Mouse (Mus musculus) pancreas, adult 10 weeks (tissue): ENCODE data around the gene Gm11564. TPM values are rescaled to one million over a fixed set of nuclear protein-coding genes. Genes with fewer than 3 reads are reported as not detected.

Experiments used
- polyA plus RNA-seq: library from polyadenylated mRNA; stranded (reverse); fragments of 350-450 nt; fragmentation: Illumina TruSeq; extraction: RNeasy Lipid Tissue Mini Kit (QIAGEN cat#74804); gene quantifications from one replicate; pipeline ENCODE4 v1.2.3, GENCODE M21; 2015; ENCODE audit warnings: low read depth, low replicate concordance; ENCODE audit not compliant: insufficient read depth

Gene Gm11564
- not detected for polyA plus RNA-seq

GRCm38 (mm10) chr11:99815566-99815965 lies at the start of gene Gm11564:
Gene Gm11564, minus strand, starts transcription at chr11:99815666.

GRCm38 (mm10) chr11:99864176-99864575 lies 48.7 kb upstream of the Gm11564 start, which contains the start of gene Gm11559:
Gene Gm11559, plus strand, starts transcription at chr11:99864476.

GRCm38 (mm10) chr11:99857617-99858016 lies 42.2 kb upstream of the Gm11564 start, which contains the start of gene Gm11568:
Gene Gm11568, plus strand, starts transcription at chr11:99857917.

GRCm38 (mm10) chr11:99851508-99851907 lies 36.0 kb upstream of the Gm11564 start, which contains the start of gene Krtap4-16:
Gene Krtap4-16, minus strand, starts transcription at chr11:99851608.

GRCm38 (mm10) chr11:99837966-99838365 lies 22.5 kb upstream of the Gm11564 start, which contains the start of gene 2300003K06Rik:
Gene 2300003K06Rik, minus strand, starts transcription at chr11:99838066.

GRCm38 (mm10) chr11:99809792-99810191 lies 5.7 kb downstream of the Gm11564 start, which contains the start of gene Krtap4-13:
Gene Krtap4-13, minus strand, starts transcription at chr11:99809892.

GRCm38 (mm10) chr11:99804346-99804745 lies 11.1 kb downstream of the Gm11564 start, which contains the start of gene Gm11554:
Gene Gm11554, minus strand, starts transcription at chr11:99804446.

GRCm38 (mm10) chr11:99798832-99799231 lies 16.6 kb downstream of the Gm11564 start, which contains the start of gene Gm11569:
Gene Gm11569, minus strand, starts transcription at chr11:99798932.

GRCm38 (mm10) chr11:99793367-99793766 lies 22.1 kb downstream of the Gm11564 start, which contains the start of gene Gm11596:
Gene Gm11596, minus strand, starts transcription at chr11:99793467.

GRCm38 (mm10) chr11:99784900-99785299 lies 30.6 kb downstream of the Gm11564 start, which contains the start of gene Krtap4-9:
Gene Krtap4-9, plus strand, starts transcription at chr11:99785200.

GRCm38 (mm10) chr11:99780604-99781003 lies 34.9 kb downstream of the Gm11564 start, which contains the start of gene Krtap4-8:
Gene Krtap4-8, minus strand, starts transcription at chr11:99780704.

GRCm38 (mm10) chr11:99772813-99773212 lies 42.7 kb downstream of the Gm11564 start, which contains the start of gene Gm11595:
Gene Gm11595, minus strand, starts transcription at chr11:99772913.

Other genes with a start within 250 kb of the Gm11564 start
- not detected for gene Krtap3-1, start 249.0 kb downstream of the Gm11564 start, polyA plus RNA-seq
- gene Krtap1-5, start 234.7 kb downstream of the Gm11564 start, polyA plus RNA-seq = not detected
- gene Krtap1-4, start 232.0 kb downstream of the Gm11564 start, polyA plus RNA-seq = not detected
- gene Krtap1-3, start 224.3 kb downstream of the Gm11564 start, polyA plus RNA-seq = not detected
- gene Krtap9-3, start 217.6 kb downstream of the Gm11564 start, polyA plus RNA-seq = not detected
- not detected for gene Gm11938, start 212.4 kb downstream of the Gm11564 start, polyA plus RNA-seq
- gene Gm11937, start 205.5 kb downstream of the Gm11564 start, polyA plus RNA-seq = not detected
- not detected for gene Krtap2-4, start 200.8 kb downstream of the Gm11564 start, polyA plus RNA-seq
- gene Gm11562, start 195.2 kb downstream of the Gm11564 start, polyA plus RNA-seq = not detected
- not detected for gene Krtap4-1, start 187.4 kb downstream of the Gm11564 start, polyA plus RNA-seq
- gene Krtap4-2, start 180.6 kb downstream of the Gm11564 start, polyA plus RNA-seq = not detected
- gene Krtap4-7, start 171.6 kb downstream of the Gm11564 start, polyA plus RNA-seq = not detected
- gene Gm11555, start 165.4 kb downstream of the Gm11564 start, polyA plus RNA-seq = not detected
- gene Gm11563, start 156.7 kb downstream of the Gm11564 start, polyA plus RNA-seq = not detected
- gene Krtap4-6, start 149.7 kb downstream of the Gm11564 start, polyA plus RNA-seq = not detected
- gene Gm14190, start 124.9 kb downstream of the Gm11564 start, polyA plus RNA-seq = not detected
- gene Gm14180, start 81.4 kb downstream of the Gm11564 start, polyA plus RNA-seq = not detected
- not detected for gene Gm11595, start 42.8 kb downstream of the Gm11564 start, polyA plus RNA-seq
- not detected for gene Krtap4-8, start 35.0 kb downstream of the Gm11564 start, polyA plus RNA-seq
- not detected for gene Krtap4-9, start 30.5 kb downstream of the Gm11564 start, polyA plus RNA-seq
- gene Gm11596, start 22.2 kb downstream of the Gm11564 start, polyA plus RNA-seq = not detected
- not detected for gene Gm11569, start 16.7 kb downstream of the Gm11564 start, polyA plus RNA-seq
- not detected for gene Gm11554, start 11.2 kb downstream of the Gm11564 start, polyA plus RNA-seq
- gene Krtap4-13, start 5.8 kb downstream of the Gm11564 start, polyA plus RNA-seq = not detected
- gene 2300003K06Rik, start 22.4 kb upstream of the Gm11564 start, polyA plus RNA-seq = not detected
- gene Krtap4-16, start 35.9 kb upstream of the Gm11564 start, polyA plus RNA-seq = not detected
- gene Gm11568, start 42.3 kb upstream of the Gm11564 start, polyA plus RNA-seq = not detected
- gene Gm11559, start 48.8 kb upstream of the Gm11564 start, polyA plus RNA-seq = not detected
- not detected for gene Krtap9-1, start 57.7 kb upstream of the Gm11564 start, polyA plus RNA-seq
- gene Gm11567, start 63.5 kb upstream of the Gm11564 start, polyA plus RNA-seq = not detected
- gene Krtap31-1, start 92.3 kb upstream of the Gm11564 start, polyA plus RNA-seq = not detected
- not detected for gene Gm11565, start 99.1 kb upstream of the Gm11564 start, polyA plus RNA-seq
- gene Krtap31-2, start 120.6 kb upstream of the Gm11564 start, polyA plus RNA-seq = not detected
- gene Krtap9-5, start 132.8 kb upstream of the Gm11564 start, polyA plus RNA-seq = not detected
- not detected for gene Krtap29-1, start 163.4 kb upstream of the Gm11564 start, polyA plus RNA-seq
- not detected for gene Krtap16-1, start 170.9 kb upstream of the Gm11564 start, polyA plus RNA-seq
- gene Krtap17-1, start 178.3 kb upstream of the Gm11564 start, polyA plus RNA-seq = not detected
- gene Krt33a, start 200.5 kb upstream of the Gm11564 start, polyA plus RNA-seq = not detected
- not detected for gene Krt33b, start 214.2 kb upstream of the Gm11564 start, polyA plus RNA-seq
- gene Krt34, start 225.9 kb upstream of the Gm11564 start, polyA plus RNA-seq = not detected
- not detected for gene Krt31, start 234.9 kb upstream of the Gm11564 start, polyA plus RNA-seq